ENCODE assay signal across 10 mouse cellular contexts in genomic region chr4:133200343-133200742, GRCm38 (mm10). TPM values are rescaled to one million over a fixed set of nuclear protein-coding genes. Genes with fewer than 3 reads are reported as not detected.
A peak's percentile ranks its signal among the peaks of the same experiment; 100 is the strongest.
DNase-seq lines count a peak whose midpoint lies in the region; ATAC-seq lines count a peak whose summit lies in the region.
"Had no signal": no experiment of that assay in that cellular context is flagged by ENCODE, and none has a peak within 500 bp of the region (broad histone marks: within the 10 kb centered on the region; RNA-seq: fewer than 3 reads in every experiment).

No protein-coding gene starts in this region.

- H3K36me3 ChIP-seq in lung, embryonic 15.5 days = peaks cover 16% of the 10 kb centered on the region
- H3K36me3 ChIP-seq in embryonic facial prominence, embryonic 13.5 days = peaks cover 17% of the 10 kb centered on the region
- H3K36me3 ChIP-seq in heart, embryonic 13.5 days = peaks cover 19% of the 10 kb centered on the region
- peaks cover 16% of the 10 kb centered on the region for H3K36me3 ChIP-seq in midbrain, embryonic 14.5 days (ENCODE audit: control insufficient read depth, insufficient read depth, low read length)

- WGBS in lung, embryonic 15.5 days = 28% methylated on average over 21 of the region's 21 CpGs
- WGBS in embryonic facial prominence, embryonic 13.5 days = 41% methylated on average over 21 of the region's 21 CpGs
- 39% methylated on average over 21 of the region's 21 CpGs for WGBS in heart, embryonic 13.5 days
- WGBS in midbrain, embryonic 14.5 days = 38% methylated on average over 21 of the region's 21 CpGs

- no peaks in the 10 kb centered on the region for H3K27me3 ChIP-seq in lung, embryonic 15.5 days
- no peaks in the 10 kb centered on the region for H3K27me3 ChIP-seq in embryonic facial prominence, embryonic 13.5 days
- no peaks in the 10 kb centered on the region for H3K27me3 ChIP-seq in heart, embryonic 13.5 days (replicated peaks)
- no peaks in the 10 kb centered on the region for H3K27me3 ChIP-seq in midbrain, embryonic 14.5 days (ENCODE audit: control insufficient read depth, insufficient read depth, low read length)
- H3K27me3 ChIP-seq: Patski had no signal

- no peak overlapping the region for H3K9ac ChIP-seq in lung, embryonic 15.5 days
- peak overlapping the region; percentile 54 for H3K9ac ChIP-seq in embryonic facial prominence, embryonic 13.5 days
- peak overlapping the region; percentile 64 for H3K9ac ChIP-seq in heart, embryonic 13.5 days
- peak overlapping the region; percentile 12; the same call in 1 of the 2 replicates for H3K9ac ChIP-seq in midbrain, embryonic 14.5 days (replicated peaks; ENCODE audit: low read length)

- no peaks in the 10 kb centered on the region for H3K9me3 ChIP-seq in lung, embryonic 15.5 days
- no peaks in the 10 kb centered on the region for H3K9me3 ChIP-seq in embryonic facial prominence, embryonic 13.5 days
- H3K9me3 ChIP-seq in heart, embryonic 13.5 days = no peaks in the 10 kb centered on the region
- H3K9me3 ChIP-seq in midbrain, embryonic 14.5 days (ENCODE audit: control insufficient read depth, low read length) = no peaks in the 10 kb centered on the region

- no peak for DNase-seq in lung, postnatal 36 days
- peak; percentile 45 for DNase-seq in kidney, adult 9 months
- DNase-seq in midbrain, embryonic 14.5 days = no peak

- H3K4me2 ChIP-seq in lung, embryonic 15.5 days = peak overlapping the region; percentile 26
- H3K4me2 ChIP-seq in embryonic facial prominence, embryonic 13.5 days = peak overlapping the region; percentile 40
- H3K4me2 ChIP-seq in heart, embryonic 13.5 days = peak overlapping the region; percentile 51
- H3K4me2 ChIP-seq in midbrain, embryonic 14.5 days (ENCODE audit: low read length) = no peak overlapping the region

- peak overlapping the region; percentile 57 for H3K27ac ChIP-seq in lung, embryonic 15.5 days
- peak overlapping the region; percentile 76 for H3K27ac ChIP-seq in embryonic facial prominence, embryonic 13.5 days
- H3K27ac ChIP-seq in heart, embryonic 13.5 days (replicated peaks) = peak overlapping the region; percentile 93
- no peak overlapping the region; the same call in 1 of the 2 replicates for H3K27ac ChIP-seq in midbrain, embryonic 14.5 days (replicated peaks; ENCODE audit: low read depth, low read length)

- 0 out of 2 replicates have a peak, but pooled peaks have one; percentile 3 for ATAC-seq in lung, embryonic 15.5 days (ENCODE audit: borderline replicate concordance, extremely low read depth, low FRiP score, low TSS enrichment)
- no peak for ATAC-seq in embryonic facial prominence, embryonic 13.5 days (ENCODE audit: insufficient number of reproducible peaks, insufficient read depth, low FRiP score, low TSS enrichment, low read depth)
- ATAC-seq in heart, embryonic 13.5 days (ENCODE audit: extremely low read depth, insufficient number of reproducible peaks, low FRiP score, low TSS enrichment) = no peak
- no peak for ATAC-seq in midbrain, embryonic 14.5 days (ENCODE audit: low FRiP score, low TSS enrichment)
- ATAC-seq in megakaryocyte, adult 5-6 weeks (ENCODE audit: poor library complexity, severe bottlenecking) = no peak
- ATAC-seq in activated CD4-positive, CD25-positive, alpha-beta regulatory T cell, adult 4 months = no peak
- ATAC-seq: Patski had no signal

- no peak overlapping the region for H3K4me3 ChIP-seq in lung, embryonic 15.5 days
- H3K4me3 ChIP-seq in embryonic facial prominence, embryonic 13.5 days = no peak overlapping the region
- no peak overlapping the region for H3K4me3 ChIP-seq in heart, embryonic 13.5 days
- no peak overlapping the region for H3K4me3 ChIP-seq in midbrain, embryonic 14.5 days (replicated peaks; ENCODE audit: low read depth, low read length)

- peaks cover 68% of the 10 kb centered on the region for H3K4me1 ChIP-seq in lung, embryonic 15.5 days
- H3K4me1 ChIP-seq in embryonic facial prominence, embryonic 13.5 days = peaks cover 70% of the 10 kb centered on the region
- H3K4me1 ChIP-seq in heart, embryonic 13.5 days = peaks cover 84% of the 10 kb centered on the region
- peaks cover 59% of the 10 kb centered on the region for H3K4me1 ChIP-seq in midbrain, embryonic 14.5 days (ENCODE audit: control insufficient read depth, insufficient read depth, low read length)

RNA-seq across cellular contexts. Expression of gene Cd164l2, which starts 11.6 kb away (rescaled TPM):
- polyA plus RNA-seq in lung, embryonic 15.5 days (2015; fragmentation: Nextera tagmentation; extraction: Ambion mirVana) = 8.2 and 8.5 TPM in 2 replicates
- 4.0 and 5.2 TPM in 2 replicates for polyA plus RNA-seq in embryonic facial prominence, embryonic 13.5 days (2015; fragmentation: Nextera tagmentation; extraction: Ambion mirVana)
- 0.56 and 0.57 TPM in 2 replicates for polyA plus RNA-seq in heart, embryonic 13.5 days (2015; fragmentation: Nextera tagmentation; extraction: Ambion mirVana)
- polyA plus RNA-seq in midbrain, embryonic 14.5 days (2014; fragmentation: Nextera tagmentation; extraction: Ambion mirVana) = 0.95 and 2.9 TPM in 2 replicates
- total RNA-seq in megakaryocyte, adult 5-6 weeks (2015) = not detected in 2 replicates
- not detected in 2 replicates for total RNA-seq in megakaryocyte, adult 5-6 weeks (2017)
- polyA plus RNA-seq in activated CD4-positive, CD25-positive, alpha-beta regulatory T cell, adult 4 months (2017; shearing (Covaris generic)) = not detected

RNA-seq across cellular contexts. Expression of gene Gpr3, which starts 12.0 kb away (rescaled TPM):
- 0.10 TPM in 1 of 2 replicates, not detected in the other for polyA plus RNA-seq in lung, embryonic 15.5 days (2015; fragmentation: Nextera tagmentation; extraction: Ambion mirVana)
- polyA plus RNA-seq in embryonic facial prominence, embryonic 13.5 days (2015; fragmentation: Nextera tagmentation; extraction: Ambion mirVana) = 0.15 and 0.37 TPM in 2 replicates
- 0.14 and 0.28 TPM in 2 replicates for polyA plus RNA-seq in heart, embryonic 13.5 days (2015; fragmentation: Nextera tagmentation; extraction: Ambion mirVana)
- 1.3 and 2.4 TPM in 2 replicates for polyA plus RNA-seq in midbrain, embryonic 14.5 days (2014; fragmentation: Nextera tagmentation; extraction: Ambion mirVana)
- 0.21 TPM in 1 of 2 replicates, not detected in the other for total RNA-seq in megakaryocyte, adult 5-6 weeks (2015)
- not detected in 2 replicates for total RNA-seq in megakaryocyte, adult 5-6 weeks (2017)
- polyA plus RNA-seq in activated CD4-positive, CD25-positive, alpha-beta regulatory T cell, adult 4 months (2017; shearing (Covaris generic)) = not detected
- polyA plus RNA-seq: liver, embryonic 16.5 days had no signal

RNA-seq across cellular contexts. Expression of gene Map3k6, which starts 40.3 kb away (rescaled TPM):
- polyA plus RNA-seq in lung, embryonic 15.5 days (2015; fragmentation: Nextera tagmentation; extraction: Ambion mirVana) = 3.0 and 3.1 TPM in 2 replicates
- 4.3 and 4.8 TPM in 2 replicates for polyA plus RNA-seq in embryonic facial prominence, embryonic 13.5 days (2015; fragmentation: Nextera tagmentation; extraction: Ambion mirVana)
- polyA plus RNA-seq in heart, embryonic 13.5 days (2015; fragmentation: Nextera tagmentation; extraction: Ambion mirVana) = 2.3 and 2.6 TPM in 2 replicates
- polyA plus RNA-seq in midbrain, embryonic 14.5 days (2014; fragmentation: Nextera tagmentation; extraction: Ambion mirVana) = 0.92 and 1.9 TPM in 2 replicates
- 10.2 and 11.7 TPM in 2 replicates for total RNA-seq in megakaryocyte, adult 5-6 weeks (2015)
- total RNA-seq in megakaryocyte, adult 5-6 weeks (2017) = 9.1 and 13.4 TPM in 2 replicates
- polyA plus RNA-seq in activated CD4-positive, CD25-positive, alpha-beta regulatory T cell, adult 4 months (2017; shearing (Covaris generic)) = under 1 TPM in 1 of 2 experiments, not detected in 1; 0.42 TPM
